Mouse (Mus musculus): ENCODE data around the gene Sptbn4.
"Not testable (repeated sequence)": the region's sequence is repeated elsewhere in the genome, so short reads cannot be mapped to it uniquely, and the experiment has no call there.

Sptbn4 gene

GRCm38 (mm10) chr7:27447419-27448286 lies at the start of gene Sptbn4, which contains the start of gene Blvrb:
TSS of gene Sptbn4 (minus strand) at chr7:27447686.
TSS of gene Blvrb (plus strand) at chr7:27447978.
- DNase-seq, result peak; percentile 98

GRCm38 (mm10) chr7:27494659-27495367 lies 47.3 kb upstream of the Sptbn4 start:
- not testable (repeated sequence) for DNase-seq

GRCm38 (mm10) chr7:27493450-27493849 lies 46.0 kb upstream of the Sptbn4 start:
- DNase-seq, result no peak

DNA sequence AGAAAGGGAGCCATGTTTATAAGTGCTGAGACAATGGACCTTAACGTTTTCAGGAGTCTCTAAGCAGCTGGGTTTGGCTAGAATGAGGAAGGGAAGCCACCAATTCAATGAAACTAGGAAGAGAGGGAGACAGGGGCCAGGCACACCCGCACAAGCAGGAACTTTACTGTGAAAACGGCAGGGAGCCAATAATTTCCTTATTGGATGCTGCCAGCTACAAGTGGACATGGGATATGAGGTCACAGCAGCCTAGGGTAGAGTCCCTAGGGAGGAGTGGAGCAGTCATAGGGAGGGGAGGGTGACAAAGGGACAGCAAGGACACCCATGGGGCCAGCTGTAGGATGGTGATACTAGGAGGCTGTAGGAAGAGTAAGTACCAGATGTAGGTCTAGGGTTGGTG lies 45.5 kb upstream of the Sptbn4 start:
- DNase-seq, result no peak

- DNase-seq, result peak; percentile 43
Observed at GRCm38 (mm10) chr7:27491856-27492255, 44.4 kb upstream of the Sptbn4 start.

DNA sequence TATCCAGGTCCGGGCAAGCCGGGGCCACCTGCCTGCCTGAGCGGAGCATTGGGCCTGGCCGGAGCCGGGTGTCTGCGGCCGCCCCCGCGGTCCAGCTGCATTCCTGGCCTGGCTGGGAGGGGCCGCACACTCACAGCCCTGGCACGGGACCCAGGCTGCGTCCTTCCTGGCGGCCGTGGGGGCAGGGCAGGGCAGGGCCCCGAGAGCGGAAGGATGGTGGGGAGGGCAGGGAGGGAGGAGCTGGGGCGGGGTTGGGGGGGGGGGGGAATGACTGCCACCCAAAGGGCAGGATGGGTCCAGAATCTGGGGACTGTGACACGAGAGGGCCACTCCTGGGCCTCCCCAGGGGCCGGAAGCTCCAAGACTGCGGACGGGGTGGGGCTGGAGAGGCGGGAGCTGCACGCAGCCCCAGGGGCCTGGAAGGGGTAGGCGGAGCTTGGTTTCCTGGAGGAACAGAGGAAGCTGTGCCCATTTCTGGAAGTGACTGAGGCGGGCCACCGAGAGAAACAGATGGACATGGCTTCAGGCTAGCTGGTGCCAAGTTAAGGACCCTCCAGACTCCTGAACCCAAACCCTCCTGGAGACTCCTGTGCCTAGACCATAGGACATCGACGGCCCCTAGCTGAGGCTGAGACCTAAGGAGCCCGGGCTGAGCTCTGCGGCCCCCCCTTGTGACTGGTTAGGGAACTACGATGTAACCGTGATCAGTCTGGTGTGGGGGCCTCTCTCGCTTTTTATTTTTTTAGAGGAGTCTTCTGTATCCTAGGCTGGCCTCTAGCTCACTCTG lies 43.2 kb upstream of the Sptbn4 start:
- peak; percentile 96 for DNase-seq

DNA sequence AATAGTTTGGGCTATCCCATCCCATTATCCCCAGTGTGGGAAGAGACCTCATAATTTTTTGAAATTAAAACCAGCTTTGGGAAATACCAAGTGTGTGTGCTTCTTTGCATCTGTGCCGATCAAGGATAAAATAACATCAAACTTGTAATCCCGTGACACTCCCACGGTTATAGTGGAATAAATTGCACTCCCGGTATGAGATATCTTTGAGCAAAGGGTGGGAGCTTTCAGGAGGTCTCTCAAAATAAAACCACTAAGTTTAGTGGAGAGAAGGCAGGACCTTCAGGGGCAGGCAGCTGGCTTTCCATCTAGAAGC lies 42.7 kb upstream of the Sptbn4 start:
- DNase-seq, result no peak

DNA sequence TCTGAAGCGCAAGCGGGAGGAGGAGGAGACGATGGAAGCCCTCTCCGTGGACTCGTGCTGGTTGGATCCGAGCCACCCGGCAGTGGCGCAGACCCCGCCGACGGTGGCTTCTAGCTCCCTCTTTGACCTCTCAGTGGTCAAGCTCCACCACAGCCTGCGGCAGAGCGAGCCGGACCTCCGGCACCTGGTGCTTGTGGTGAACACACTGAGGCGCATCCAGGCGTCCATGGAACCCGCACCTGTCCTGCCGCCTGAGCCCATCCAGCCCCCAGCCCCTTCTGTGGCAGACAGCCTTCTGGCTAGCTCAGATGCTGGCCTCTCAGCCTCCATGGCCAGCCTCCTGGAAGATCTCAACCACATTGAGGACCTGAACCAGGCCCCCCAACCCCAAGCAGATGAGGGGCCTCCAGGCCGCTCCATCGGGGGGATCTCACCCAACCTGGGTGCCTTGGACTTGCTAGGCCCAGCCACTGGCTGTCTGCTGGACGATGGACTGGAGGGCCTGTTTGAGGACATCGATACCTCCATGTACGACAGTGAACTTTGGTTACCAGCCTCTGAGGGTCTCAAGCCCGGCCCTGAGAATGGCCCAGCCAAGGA lies 41.9 kb upstream of the Sptbn4 start:
- no peak for DNase-seq

DNA sequence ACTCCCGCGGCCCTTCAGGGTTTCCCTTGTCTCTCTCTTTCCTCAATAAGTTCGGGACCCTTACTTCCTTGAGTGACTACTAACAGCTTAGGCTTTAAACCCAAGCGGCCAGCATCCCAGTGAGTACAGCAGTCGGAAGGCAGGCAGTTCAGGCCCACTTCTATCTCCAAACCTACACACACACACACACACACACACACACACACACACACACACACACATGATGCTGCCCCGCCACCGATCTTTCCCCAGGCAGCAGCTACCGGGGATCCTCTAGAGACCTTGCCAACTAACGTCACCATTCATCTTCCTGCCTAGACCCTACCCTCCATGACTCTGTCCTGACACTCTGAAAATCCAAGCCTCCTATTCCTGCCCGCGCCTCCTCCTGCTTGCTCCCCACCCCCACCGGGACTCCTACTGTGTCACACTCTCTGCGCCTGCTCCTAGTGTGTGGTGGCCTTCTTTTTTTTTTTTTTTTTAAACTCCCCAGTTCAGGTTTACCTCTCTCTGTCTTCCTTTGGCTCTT lies 40.3 kb upstream of the Sptbn4 start:
- peak; percentile 65 for DNase-seq

DNA sequence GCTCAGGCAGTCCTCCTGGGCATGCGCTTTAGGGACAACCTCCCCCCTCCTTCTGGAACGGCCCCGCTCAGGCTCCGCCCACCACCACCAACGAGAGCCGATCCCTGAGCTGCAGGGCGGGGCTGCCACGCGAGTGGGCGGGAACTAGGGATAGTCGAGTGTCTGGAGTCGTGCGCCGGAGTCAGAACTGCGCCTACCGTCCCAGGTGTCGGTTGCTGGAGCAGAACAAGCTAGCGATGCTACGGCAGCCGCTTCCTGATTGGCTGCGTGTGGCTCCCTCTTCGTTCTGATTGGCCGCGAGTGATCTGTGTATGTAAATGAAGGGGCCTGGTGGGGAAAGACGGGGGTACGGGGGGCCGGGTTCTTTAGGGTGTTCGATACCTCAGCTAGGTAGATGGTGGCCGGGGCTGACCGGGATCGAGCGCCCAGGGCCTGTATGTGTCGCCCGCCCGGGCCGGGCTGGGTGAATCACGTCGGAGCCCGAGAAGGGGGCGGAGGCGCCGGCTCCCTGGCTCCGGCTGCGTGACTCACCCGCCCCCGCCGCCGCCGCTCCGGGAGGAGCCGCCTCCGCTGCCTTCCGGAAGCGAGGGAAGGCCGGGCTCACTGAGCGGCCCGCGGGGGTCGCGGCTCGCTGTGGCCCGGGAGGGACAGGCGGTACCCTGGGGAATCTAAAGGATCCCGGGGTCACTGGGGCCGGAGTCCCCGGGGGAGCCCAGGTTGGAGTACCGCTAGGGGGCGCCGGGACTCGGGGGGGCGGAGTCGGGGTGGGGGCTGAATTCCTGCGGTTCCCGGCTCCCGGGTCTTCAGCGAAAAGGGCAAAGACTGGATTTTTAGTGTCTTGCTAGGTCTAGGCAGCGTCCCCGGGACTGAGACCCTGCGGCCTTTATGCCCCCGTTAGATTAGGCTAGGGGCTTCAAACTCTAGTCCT lies 39.5 kb upstream of the Sptbn4 start, which contains the start of gene Sertad1:
Gene Sertad1 (plus strand): TSS at position 141 of the 928 bp plus-strand sequence.
- DNase-seq, result peak; percentile 100

DNA sequence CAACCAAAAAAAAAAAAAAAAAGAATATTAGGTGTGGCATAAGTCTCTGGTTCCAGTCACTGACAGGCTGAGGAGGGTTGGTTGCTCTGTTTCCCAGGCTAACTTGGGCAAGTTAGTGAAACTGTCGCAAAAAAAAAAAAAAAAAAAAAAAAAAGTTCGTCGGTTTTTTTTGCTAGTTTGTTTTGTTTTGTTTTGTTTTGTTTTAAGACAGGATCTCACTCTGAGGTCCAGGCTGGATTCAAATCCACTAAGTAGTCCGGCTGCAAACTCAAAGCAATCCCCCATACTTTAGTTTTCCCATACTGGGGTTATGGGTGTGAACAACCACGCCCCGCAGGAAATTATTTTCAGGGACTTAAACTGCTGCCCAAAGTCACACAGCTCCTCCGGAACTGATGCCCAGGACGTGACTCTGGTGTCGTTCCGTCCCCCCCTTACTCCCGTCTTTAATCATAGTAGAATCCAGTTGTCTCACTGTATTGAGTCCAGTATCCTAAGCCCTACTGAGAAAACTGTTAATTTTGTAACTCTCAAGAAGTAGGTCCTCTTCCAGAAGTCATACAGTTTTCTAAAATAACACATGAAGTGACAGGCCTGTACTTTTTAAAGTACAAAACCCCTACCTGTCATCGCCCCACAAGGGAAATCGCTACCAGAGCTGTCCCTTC lies 38.8 kb upstream of the Sptbn4 start:
- no peak for DNase-seq

DNA sequence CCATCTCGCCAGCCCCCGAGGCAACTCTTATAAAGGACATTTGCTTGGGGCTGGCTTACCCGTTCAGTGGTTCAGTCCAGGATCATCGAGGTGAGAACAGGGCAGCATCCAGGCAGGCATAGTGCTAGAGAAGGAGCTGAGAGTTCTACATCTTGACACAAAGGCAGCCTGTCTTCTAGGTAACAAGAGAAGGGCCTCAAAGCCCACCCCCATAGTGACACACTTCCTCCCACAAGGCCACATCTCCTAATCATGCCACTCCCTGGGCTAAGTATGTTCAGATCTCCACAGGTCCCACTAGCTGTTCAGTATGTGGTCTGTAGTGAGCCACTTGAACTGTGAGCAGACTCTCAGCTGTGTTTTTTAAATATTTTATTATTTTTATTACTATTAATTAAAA lies 36.4 kb upstream of the Sptbn4 start:
- DNase-seq, result no peak

- peak; percentile 93 for DNase-seq
Observed at GRCm38 (mm10) chr7:27481627-27481969, 34.1 kb upstream of the Sptbn4 start.

DNA sequence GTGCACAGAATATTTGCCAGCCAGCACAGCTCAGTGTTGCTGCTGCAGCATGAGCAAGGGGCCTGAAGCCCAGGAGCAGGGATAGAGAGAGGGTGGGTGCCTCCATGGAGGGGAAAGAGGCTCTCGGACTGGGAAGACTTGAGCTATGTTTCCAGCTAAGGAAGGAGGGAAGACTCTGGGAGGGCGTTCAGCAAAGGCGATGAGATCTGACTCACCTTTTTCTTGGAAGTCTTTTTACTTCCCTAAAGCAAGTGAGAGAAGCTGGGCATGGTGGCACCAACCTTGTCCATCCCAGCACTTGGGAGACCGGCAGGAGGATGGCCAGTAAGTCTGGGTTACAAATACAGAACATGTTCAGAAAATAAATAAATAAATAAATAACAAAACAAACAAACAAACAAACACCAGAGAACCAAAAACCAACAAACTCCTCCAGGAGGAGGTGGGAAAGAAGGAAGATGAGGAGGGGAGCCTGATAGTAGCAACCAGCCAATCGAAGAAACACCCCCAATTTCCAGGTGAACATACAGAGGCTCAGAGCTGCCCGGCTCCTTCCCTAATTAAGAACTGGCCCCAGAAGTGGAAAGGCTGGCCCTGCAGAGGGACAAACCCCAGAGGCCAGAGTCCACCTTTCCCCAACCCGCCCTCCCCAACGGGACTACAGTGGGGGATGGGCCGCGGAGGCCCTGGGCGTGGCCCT lies 33.6 kb upstream of the Sptbn4 start:
- DNase-seq, result peak; percentile 34

DNA sequence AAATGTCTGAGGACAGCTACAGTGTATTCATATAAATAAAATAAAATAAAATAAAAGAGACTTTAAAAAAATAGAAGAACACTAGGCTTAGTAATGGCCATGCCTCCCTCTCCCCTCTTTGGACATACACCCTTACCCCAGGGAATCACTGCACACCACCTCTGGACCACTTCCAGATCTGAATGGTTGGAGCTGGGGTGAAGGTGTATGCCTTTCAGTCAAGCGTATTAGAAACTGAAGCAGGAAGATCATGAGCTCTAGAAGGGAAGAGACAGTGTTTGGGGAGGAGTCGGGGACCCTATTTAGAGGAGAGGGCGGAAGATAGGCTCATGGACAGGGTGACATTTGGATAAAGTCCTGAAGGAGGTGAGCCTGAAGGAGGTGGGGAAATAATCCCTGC lies 33.0 kb upstream of the Sptbn4 start:
- no peak for DNase-seq

DNA sequence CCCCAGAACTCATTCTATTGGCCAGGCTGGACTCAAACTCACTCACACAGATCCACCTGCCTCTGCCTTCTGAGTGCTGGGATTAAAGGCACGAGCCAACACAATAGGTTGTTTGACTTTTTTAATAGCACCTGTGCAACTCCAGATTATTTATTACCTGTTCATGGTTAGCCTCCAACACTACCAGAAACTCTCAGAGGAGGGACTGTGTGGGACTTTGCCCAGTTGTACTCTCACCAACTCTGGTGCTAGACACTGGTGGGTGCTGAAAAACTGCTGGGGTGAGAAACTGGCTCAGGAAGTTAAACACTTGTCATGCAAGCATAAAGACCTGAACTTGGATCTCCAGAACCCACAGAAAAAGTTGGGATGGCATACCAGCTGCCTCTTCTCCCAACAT lies 32.3 kb upstream of the Sptbn4 start:
- DNase-seq, result peak; percentile 50

DNA sequence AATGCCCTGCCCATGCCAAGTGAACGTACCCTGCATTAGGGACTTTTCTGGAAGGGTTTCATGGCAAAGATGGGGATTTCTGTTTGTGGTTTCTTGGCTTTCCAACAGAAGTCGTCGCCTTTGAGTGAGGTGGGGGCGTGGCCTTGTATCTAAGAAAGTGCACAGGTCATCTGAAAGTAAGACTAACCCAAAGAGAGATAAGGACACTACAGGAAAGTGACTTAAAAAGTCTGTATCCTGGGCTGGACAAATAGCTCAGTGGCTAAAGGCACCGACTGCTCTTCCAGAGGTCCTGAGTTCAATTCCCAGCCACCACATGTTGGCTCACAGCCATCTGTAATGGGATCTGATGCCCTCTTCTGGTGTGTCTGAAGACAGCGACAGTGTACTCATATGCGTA lies 31.1 kb upstream of the Sptbn4 start:
- DNase-seq, result no peak

GRCm38 (mm10) chr7:27476098-27476635 lies 28.7 kb upstream of the Sptbn4 start:
- DNase-seq, result peak; percentile 54

DNA sequence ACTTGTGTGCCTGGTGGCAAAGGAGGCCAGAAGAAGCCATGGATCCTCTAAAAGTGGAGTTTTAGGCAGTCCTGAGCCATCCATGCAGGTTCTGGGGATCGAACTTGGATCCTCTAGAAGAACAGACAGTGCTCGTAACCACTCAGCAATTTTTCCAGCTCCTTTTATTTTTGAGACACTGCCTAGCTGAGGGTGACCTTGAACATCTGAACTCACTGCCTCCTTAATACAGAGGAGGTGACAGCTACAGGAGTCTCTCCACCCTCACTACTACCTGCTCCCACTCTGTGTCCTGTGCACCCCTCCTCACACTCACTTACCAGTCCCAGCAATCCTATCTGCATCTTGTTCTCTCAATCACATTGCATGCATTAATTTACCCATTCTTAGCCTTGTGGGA lies 28.1 kb upstream of the Sptbn4 start:
- DNase-seq, result no peak

GRCm38 (mm10) chr7:27474490-27474954 lies 27.0 kb upstream of the Sptbn4 start:
- peak; percentile 98 for DNase-seq
